Mouse (Mus musculus) B cell, adult 62 days (primary cell): Measurements from ENCODE around the gene Zfp688. TPM values are rescaled to one million over a fixed set of nuclear protein-coding genes. Genes with fewer than 3 reads are reported as not detected.

Experiments used
- total RNA-seq: library from RNA; stranded (reverse); gene quantifications from 4 replicates; pipeline ENCODE4 v1.2.4, GENCODE M21; 2023

Zfp688 gene
- 12.3 to 17.4 TPM (median 14.9 TPM) in 4 replicates for total RNA-seq

GRCm38 (mm10) chr7:127421388-127422191 lies at the start of gene Zfp688:
Gene Zfp688, minus strand, starts transcription at chr7:127422068.

GRCm38 (mm10) chr7:127459311-127459710 lies 37.4 kb upstream of the Zfp688 start, which contains the start of gene Prr14:
Gene Prr14, plus strand, starts transcription at chr7:127459611.

GRCm38 (mm10) chr7:127448521-127449300 lies 26.8 kb upstream of the Zfp688 start, which contains the start of gene Zfp689:
Gene Zfp689, minus strand, starts transcription at chr7:127449158.

GRCm38 (mm10) chr7:127406002-127406987 lies 15.6 kb downstream of the Zfp688 start, which contains the start of gene Zfp764:
Gene Zfp764, minus strand, starts transcription at chr7:127406822.

GRCm38 (mm10) chr7:127393157-127393943 lies 28.5 kb downstream of the Zfp688 start, which contains the start of gene E430018J23Rik:
Gene E430018J23Rik, minus strand, starts transcription at chr7:127393629.

GRCm38 (mm10) chr7:127386641-127387392 lies 35.1 kb downstream of the Zfp688 start, which contains the start of gene 9130019O22Rik:
Gene 9130019O22Rik, minus strand, starts transcription at chr7:127387166.

GRCm38 (mm10) chr7:127375271-127376245 lies 46.3 kb downstream of the Zfp688 start, which contains the start of gene Zfp747:
Gene Zfp747, minus strand, starts transcription at chr7:127376050.

Other genes with a start within 250 kb of the Zfp688 start
- gene Cd2bp2, start 226.0 kb downstream of the Zfp688 start, total RNA-seq: 69.5 to 80.2 TPM (median 75.6 TPM) in 4 replicates
- 49.9 to 72.7 TPM (median 65.7 TPM) in 4 replicates for gene Tbc1d10b, start 213.6 kb downstream of the Zfp688 start, total RNA-seq
- 4.1 to 8.2 TPM (median 5.3 TPM) in 4 replicates for gene Mylpf, start 213.2 kb downstream of the Zfp688 start, total RNA-seq
- gene Zfp553, start 189.0 kb downstream of the Zfp688 start, total RNA-seq: 8.8 to 11.3 TPM (median 10.0 TPM) in 4 replicates
- 398 to 439 TPM (median 400 TPM) in 4 replicates for gene Sept1, start 188.9 kb downstream of the Zfp688 start, total RNA-seq
- gene Zfp771, start 177.8 kb downstream of the Zfp688 start, total RNA-seq: 11.6 to 23.5 TPM (median 13.5 TPM) in 4 replicates
- gene Dctpp1, start 161.4 kb downstream of the Zfp688 start, total RNA-seq: 14.3 to 19.5 TPM (median 15.7 TPM) in 4 replicates
- gene Sephs2, start 148.0 kb downstream of the Zfp688 start, total RNA-seq: 24.1 to 28.3 TPM (median 25.3 TPM) in 4 replicates
- 114 to 124 TPM (median 119 TPM) in 4 replicates for gene Itgal, start 125.8 kb downstream of the Zfp688 start, total RNA-seq
- 2.3 to 4.1 TPM (median 3.3 TPM) in 4 replicates for gene Zfp768, start 76.5 kb downstream of the Zfp688 start, total RNA-seq
- 11.6 to 15.7 TPM (median 12.1 TPM) in 4 replicates for gene Zfp747, start 46.0 kb downstream of the Zfp688 start, total RNA-seq
- gene 9130019O22Rik, start 34.9 kb downstream of the Zfp688 start, total RNA-seq: 2.9 to 4.1 TPM (median 3.2 TPM) in 4 replicates
- gene E430018J23Rik, start 28.4 kb downstream of the Zfp688 start, total RNA-seq: 4.6 to 7.8 TPM (median 6.1 TPM) in 4 replicates
- gene Zfp764, start 15.2 kb downstream of the Zfp688 start, total RNA-seq: 7.5 to 9.6 TPM (median 9.1 TPM) in 4 replicates
- gene Zfp689, start 27.1 kb upstream of the Zfp688 start, total RNA-seq: 4.0 to 6.0 TPM (median 4.9 TPM) in 4 replicates
- 136 to 150 TPM (median 139 TPM) in 4 replicates for gene Prr14, start 37.5 kb upstream of the Zfp688 start, total RNA-seq
- gene Fbrs, start 57.1 kb upstream of the Zfp688 start, total RNA-seq: 294 to 330 TPM (median 310 TPM) in 4 replicates
- gene Srcap, start 89.9 kb upstream of the Zfp688 start, total RNA-seq: 220 to 229 TPM (median 223 TPM) in 4 replicates
- gene Gm42715, start 97.5 kb upstream of the Zfp688 start, total RNA-seq: 45.9 to 50.2 TPM (median 48.5 TPM) in 4 replicates
- 8.3 TPM in 1 of 4 replicates, not detected in the others for gene Tmem265, start 139.3 kb upstream of the Zfp688 start, total RNA-seq
- 119 to 136 TPM (median 126 TPM) in 4 replicates for gene Phkg2, start 151.3 kb upstream of the Zfp688 start, total RNA-seq
- 0.38 to 1.5 TPM (median 0.60 TPM) in 4 replicates for gene Ccdc189, start 166.5 kb upstream of the Zfp688 start, total RNA-seq
- 148 to 154 TPM (median 150 TPM) in 4 replicates for gene Rnf40, start 166.7 kb upstream of the Zfp688 start, total RNA-seq
- gene Zfp629, start 193.7 kb upstream of the Zfp688 start, total RNA-seq: 3.0 to 5.8 TPM (median 3.5 TPM) in 4 replicates